Mouse (Mus musculus) 3134 (cell line): ENCODE data around the gene Tle1.
A peak's percentile ranks its signal among the peaks of the same experiment; 100 is the strongest.

Experiments used
- DNase-seq: peaks from one replicate; pipeline ENCODE4 v3.0.0-alpha.2; 2011; ENCODE audit warnings: low spot score; ENCODE audit not compliant: insufficient read length; ENCODE audit errors: extremely low read depth

The Tle1 gene

GRCm38 (mm10) chr4:72166561-72166960, 34.2 kb downstream of the Tle1 start:
- DNase-seq = no peak

- no peak for DNase-seq
Observed at GRCm38 (mm10) chr4:72165765-72166164, 35.0 kb downstream of the Tle1 start.

GRCm38 (mm10) chr4:72162445-72163218, 38.1 kb downstream of the Tle1 start:
- no peak for DNase-seq

- DNase-seq = no peak
Observed at GRCm38 (mm10) chr4:72160102-72160511, 40.6 kb downstream of the Tle1 start.

- DNase-seq = peak; percentile 8
Observed at GRCm38 (mm10) chr4:72157931-72158371, 42.8 kb downstream of the Tle1 start.

- no peak for DNase-seq
Observed at GRCm38 (mm10) chr4:72150460-72151131, 50.1 kb downstream of the Tle1 start.

- no peak for DNase-seq
Observed at GRCm38 (mm10) chr4:72146003-72146402, 54.7 kb downstream of the Tle1 start.

GRCm38 (mm10) chr4:72144541-72144940, 56.2 kb downstream of the Tle1 start:
- no peak for DNase-seq

- peak; percentile 30 for DNase-seq
Observed at GRCm38 (mm10) chr4:72140706-72141105, 60.0 kb downstream of the Tle1 start.

- DNase-seq = no peak
Observed at GRCm38 (mm10) chr4:72139475-72140120, 61.1 kb downstream of the Tle1 start.

- DNase-seq = no peak
Observed at GRCm38 (mm10) chr4:72138264-72139080, 62.2 kb downstream of the Tle1 start.

GRCm38 (mm10) chr4:72132646-72133045, 68.1 kb downstream of the Tle1 start:
- DNase-seq = no peak

GRCm38 (mm10) chr4:72127596-72127995, 73.1 kb downstream of the Tle1 start:
- no peak for DNase-seq

GRCm38 (mm10) chr4:72124790-72125189, 75.9 kb downstream of the Tle1 start:
- no peak for DNase-seq

- DNase-seq = no peak
Observed at GRCm38 (mm10) chr4:72122837-72123236, 77.9 kb downstream of the Tle1 start.

GRCm38 (mm10) chr4:72122343-72122742, 78.4 kb downstream of the Tle1 start:
- DNase-seq = no peak

- no peak for DNase-seq
Observed at GRCm38 (mm10) chr4:72120050-72120449, 80.7 kb downstream of the Tle1 start.

GRCm38 (mm10) chr4:72105702-72106101, 95.0 kb downstream of the Tle1 start:
- peak; percentile 30 for DNase-seq

- no peak for DNase-seq
Observed at GRCm38 (mm10) chr4:72104186-72104585, 96.5 kb downstream of the Tle1 start.

GRCm38 (mm10) chr4:72087811-72088210, 112.9 kb downstream of the Tle1 start:
- no peak for DNase-seq

GRCm38 (mm10) chr4:72069111-72069534, 131.6 kb downstream of the Tle1 start:
- no peak for DNase-seq
